40 mouse cellular contexts compared by ENCODE assay signal in the genomic region with DNA sequence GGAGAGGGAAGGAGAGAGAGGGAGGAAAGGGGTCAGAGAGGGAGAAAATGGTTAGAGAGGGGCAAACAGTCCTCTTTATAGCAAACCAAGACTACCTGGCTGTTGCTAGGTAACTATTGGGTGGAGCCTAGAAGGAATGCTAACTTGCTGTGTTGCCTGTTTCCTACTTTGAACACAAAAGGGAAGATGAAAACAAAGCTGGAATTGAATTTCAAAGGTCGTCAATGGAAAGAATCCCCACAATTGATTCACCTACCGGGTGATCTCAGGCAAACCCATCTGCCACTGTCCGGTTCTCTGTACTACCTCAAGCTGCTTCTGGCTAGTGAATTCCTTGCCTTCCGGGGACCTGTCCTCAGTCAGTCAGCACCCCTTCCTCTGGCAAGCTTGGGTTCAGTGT. TPM values are rescaled to one million over a fixed set of nuclear protein-coding genes. Genes with fewer than 3 reads are reported as not detected.
"Had no signal": no experiment of that assay in that cellular context is flagged by ENCODE, and none has a peak within 500 bp of the region (broad histone marks: within the 10 kb centered on the region; RNA-seq: fewer than 3 reads in every experiment).

No protein-coding gene starts in this region.

- H3K9me3 ChIP-seq: heart, embryonic 13.5 days; heart, embryonic 15.5 days; hindbrain, embryonic 12.5 days; intestine, embryonic 15.5 days; limb, embryonic 10.5 days; limb, embryonic 12.5 days; liver, embryonic 13.5 days; liver, embryonic 15.5 days had no signal

- H3K9ac ChIP-seq: heart, embryonic 13.5 days; heart, embryonic 15.5 days; hindbrain, embryonic 12.5 days; hindbrain, embryonic 14.5 days; intestine, embryonic 15.5 days; limb, embryonic 12.5 days; liver, embryonic 13.5 days; liver, embryonic 15.5 days had no signal

- H3K36me3 ChIP-seq: heart, embryonic 13.5 days; heart, embryonic 15.5 days; hindbrain, embryonic 12.5 days; intestine, embryonic 15.5 days; limb, embryonic 10.5 days; limb, embryonic 12.5 days; liver, embryonic 13.5 days; liver, embryonic 15.5 days had no signal

- H3K4me2 ChIP-seq: heart, embryonic 11.5 days; heart, embryonic 13.5 days; heart, embryonic 15.5 days; hindbrain, embryonic 12.5 days; hindbrain, embryonic 14.5 days; intestine, embryonic 15.5 days; limb, embryonic 12.5 days; liver, embryonic 11.5 days; liver, embryonic 13.5 days; liver, embryonic 15.5 days had no signal

- ATAC-seq: hindbrain, embryonic 16.5 days; inflammation-experienced regulatory T-cells, adult 6 months; intestine, embryonic 15.5 days; intestine, postnatal 0 days had no signal

- H3K27ac ChIP-seq: heart, adult 2 months; heart, embryonic 13.5 days; heart, embryonic 15.5 days; hindbrain, embryonic 12.5 days; hindbrain, embryonic 14.5 days; intestine, embryonic 15.5 days; layer of hippocampus, adult 2 months; left cerebral cortex, adult 2 months; limb, embryonic 10.5 days; limb, embryonic 12.5 days; liver, embryonic 13.5 days; liver, embryonic 15.5 days had no signal

- DNase-seq: gastrocnemius, postnatal 14 days; gastrocnemius, postnatal 36 days; heart, adult 11 months; heart, adult 2 months; heart, postnatal 14 days; heart, postnatal 36 days; kidney, adult 18-20 months; kidney, adult 8-10 months; kidney, postnatal 10 days; kidney, postnatal 25 days; kidney, postnatal 4 days; liver; liver, embryonic 13.5 days had no signal

- H3K4me1 ChIP-seq: heart, embryonic 15.5 days; hindbrain, embryonic 12.5 days; intestine, embryonic 15.5 days; limb, embryonic 10.5 days; limb, embryonic 12.5 days; liver, embryonic 13.5 days; liver, embryonic 15.5 days had no signal

- H3K27me3 ChIP-seq: heart, embryonic 13.5 days; heart, embryonic 15.5 days; intestine, embryonic 15.5 days; limb, embryonic 12.5 days; liver, embryonic 13.5 days; liver, embryonic 15.5 days had no signal

- H3K4me3 ChIP-seq: heart, adult 2 months; heart, embryonic 13.5 days; heart, embryonic 15.5 days; hindbrain, embryonic 12.5 days; intestine, embryonic 15.5 days; layer of hippocampus, adult 2 months; left cerebral cortex, adult 2 months; limb, embryonic 10.5 days; limb, embryonic 12.5 days; liver, embryonic 13.5 days; liver, embryonic 15.5 days had no signal

RNA-seq across cellular contexts. Expression of a gene that starts 7.5 kb away (rescaled TPM):
- total RNA-seq: gastrocnemius, adult 18-20 months; gastrocnemius, adult 8-10 months; gastrocnemius, postnatal 14 days; gastrocnemius, postnatal 36 days; heart, adult 2 months; heart, postnatal 14 days; heart, postnatal 36 days; hematopoietic stem cell, adult 5-6 weeks; layer of hippocampus, adult 2 months; layer of hippocampus, postnatal 10 days; layer of hippocampus, postnatal 25 days; left cerebral cortex, adult 2 months; left cerebral cortex, postnatal 14 days; left cerebral cortex, postnatal 36 days had no signal
- polyA plus RNA-seq: gonadal fat pad, adult 2 months; heart, adult 2 months; heart, embryonic 11.5 days; heart, embryonic 13.5 days; heart, embryonic 15.5 days; heart, postnatal 0 days; hindbrain, embryonic 14.5 days; inflammation-experienced regulatory T-cells, adult 6 months; intestine, embryonic 15.5 days; intestine, postnatal 0 days; kidney, embryonic 14.5 days; limb, embryonic 10.5 days; limb, embryonic 12.5 days; liver, embryonic 11.5 days; liver, embryonic 13.5 days; liver, embryonic 15.5 days had no signal

RNA-seq across cellular contexts. Expression of a gene that starts 7.5 kb away (rescaled TPM):
- total RNA-seq: gastrocnemius, adult 18-20 months; gastrocnemius, adult 8-10 months; gastrocnemius, postnatal 14 days; gastrocnemius, postnatal 36 days; heart, adult 2 months; heart, postnatal 14 days; heart, postnatal 36 days; hematopoietic stem cell, adult 5-6 weeks; layer of hippocampus, adult 2 months; layer of hippocampus, postnatal 10 days; layer of hippocampus, postnatal 25 days; left cerebral cortex, adult 2 months; left cerebral cortex, postnatal 14 days; left cerebral cortex, postnatal 36 days had no signal
- polyA plus RNA-seq: gonadal fat pad, adult 2 months; heart, adult 2 months; heart, embryonic 11.5 days; heart, embryonic 13.5 days; heart, embryonic 15.5 days; heart, postnatal 0 days; hindbrain, embryonic 14.5 days; hindbrain, embryonic 16.5 days; inflammation-experienced regulatory T-cells, adult 6 months; intestine, embryonic 15.5 days; intestine, postnatal 0 days; kidney, embryonic 14.5 days; kidney, embryonic 16.5 days; limb, embryonic 10.5 days; limb, embryonic 12.5 days; limb, embryonic 14.5 days; liver, embryonic 11.5 days; liver, embryonic 13.5 days; liver, embryonic 15.5 days had no signal

RNA-seq across cellular contexts. Expression of a gene that starts 15.3 kb away (rescaled TPM):
- total RNA-seq: gastrocnemius, adult 18-20 months; gastrocnemius, adult 8-10 months; gastrocnemius, postnatal 14 days; gastrocnemius, postnatal 36 days; heart, adult 2 months; heart, postnatal 14 days; heart, postnatal 36 days; hematopoietic stem cell, adult 5-6 weeks; layer of hippocampus, adult 2 months; layer of hippocampus, postnatal 10 days; layer of hippocampus, postnatal 25 days; left cerebral cortex, adult 2 months; left cerebral cortex, postnatal 14 days; left cerebral cortex, postnatal 36 days had no signal
- polyA plus RNA-seq: gonadal fat pad, adult 2 months; heart, adult 2 months; heart, embryonic 11.5 days; heart, embryonic 13.5 days; heart, embryonic 15.5 days; heart, postnatal 0 days; hindbrain, embryonic 12.5 days; hindbrain, embryonic 14.5 days; hindbrain, embryonic 16.5 days; inflammation-experienced regulatory T-cells, adult 6 months; intestine, embryonic 15.5 days; intestine, postnatal 0 days; kidney, embryonic 14.5 days; kidney, embryonic 16.5 days; limb, embryonic 10.5 days; limb, embryonic 12.5 days; limb, embryonic 14.5 days; liver, embryonic 11.5 days; liver, embryonic 13.5 days; liver, embryonic 15.5 days had no signal

RNA-seq across cellular contexts. Expression of a gene that starts 17.7 kb away (rescaled TPM):
- total RNA-seq: gastrocnemius, adult 18-20 months; gastrocnemius, adult 8-10 months; gastrocnemius, postnatal 14 days; gastrocnemius, postnatal 36 days; heart, adult 2 months; heart, postnatal 14 days; heart, postnatal 36 days; hematopoietic stem cell, adult 5-6 weeks; layer of hippocampus, adult 2 months; layer of hippocampus, postnatal 10 days; layer of hippocampus, postnatal 25 days; left cerebral cortex, adult 2 months; left cerebral cortex, postnatal 14 days; left cerebral cortex, postnatal 36 days had no signal
- polyA plus RNA-seq: heart, adult 2 months; heart, embryonic 11.5 days; heart, embryonic 13.5 days; heart, embryonic 15.5 days; heart, postnatal 0 days; hindbrain, embryonic 12.5 days; hindbrain, embryonic 14.5 days; hindbrain, embryonic 16.5 days; inflammation-experienced regulatory T-cells, adult 6 months; intestine, embryonic 15.5 days; intestine, postnatal 0 days; kidney, embryonic 14.5 days; kidney, embryonic 16.5 days; limb, embryonic 10.5 days; limb, embryonic 12.5 days; liver, embryonic 11.5 days; liver, embryonic 13.5 days; liver, embryonic 15.5 days had no signal

RNA-seq across cellular contexts. Expression of a gene that starts 21.8 kb away (rescaled TPM):
- total RNA-seq: gastrocnemius, adult 18-20 months; gastrocnemius, adult 8-10 months; gastrocnemius, postnatal 14 days; gastrocnemius, postnatal 36 days; heart, adult 2 months; heart, postnatal 14 days; heart, postnatal 36 days; hematopoietic stem cell, adult 5-6 weeks; layer of hippocampus, adult 2 months; layer of hippocampus, postnatal 10 days; layer of hippocampus, postnatal 25 days; left cerebral cortex, adult 2 months; left cerebral cortex, postnatal 14 days; left cerebral cortex, postnatal 36 days had no signal
- polyA plus RNA-seq: gonadal fat pad, adult 2 months; heart, adult 2 months; heart, embryonic 11.5 days; heart, embryonic 13.5 days; heart, embryonic 15.5 days; heart, postnatal 0 days; hindbrain, embryonic 12.5 days; hindbrain, embryonic 14.5 days; hindbrain, embryonic 16.5 days; inflammation-experienced regulatory T-cells, adult 6 months; intestine, embryonic 15.5 days; intestine, postnatal 0 days; kidney, embryonic 14.5 days; kidney, embryonic 16.5 days; limb, embryonic 10.5 days; limb, embryonic 12.5 days; limb, embryonic 14.5 days; liver, embryonic 11.5 days; liver, embryonic 13.5 days; liver, embryonic 15.5 days had no signal
